Mouse (Mus musculus): ENCODE results near the gene Ms4a12. TPM values are rescaled to one million over a fixed set of nuclear protein-coding genes. Genes with fewer than 3 reads are reported as not detected.
"Not testable (repeated sequence)": the region's sequence is repeated elsewhere in the genome, so short reads cannot be mapped to it uniquely, and the experiment has no call there.

Ms4a12 gene
- not detected for total RNA-seq (2021)

DNA sequence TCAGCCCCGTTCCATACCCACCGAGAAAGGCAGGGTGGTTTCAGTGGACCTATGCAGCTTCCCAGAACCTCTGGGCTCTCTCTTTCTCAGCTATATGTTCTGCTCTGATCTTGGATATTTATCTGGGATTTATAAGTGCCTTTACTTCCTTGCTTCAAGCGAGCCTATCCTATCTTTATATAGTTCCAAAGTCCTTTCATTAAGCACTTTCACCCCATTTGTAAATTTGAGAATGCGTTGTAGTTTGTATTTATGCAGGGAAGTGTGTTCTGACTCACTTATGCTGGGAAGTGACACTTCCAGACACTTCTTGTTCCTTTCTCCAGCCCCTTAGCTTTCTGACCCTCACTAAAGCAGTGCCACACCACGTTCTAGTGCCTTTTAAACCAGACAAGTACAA, at the start of gene Ms4a12:
Ms4a12 (minus strand) TSS at position 101 of the 400 bp plus-strand sequence.
- intact Hi-C loops (cut with DNase I): no loop called here
- DNase-seq (ENCODE audit: low spot score): no peak

GRCm38 (mm10) chr19:11280223-11280622, 48.0 kb upstream of the Ms4a12 start:
- intact Hi-C loops (cut with DNase I): no loop called here
- DNase-seq (ENCODE audit: low spot score): no peak

DNA sequence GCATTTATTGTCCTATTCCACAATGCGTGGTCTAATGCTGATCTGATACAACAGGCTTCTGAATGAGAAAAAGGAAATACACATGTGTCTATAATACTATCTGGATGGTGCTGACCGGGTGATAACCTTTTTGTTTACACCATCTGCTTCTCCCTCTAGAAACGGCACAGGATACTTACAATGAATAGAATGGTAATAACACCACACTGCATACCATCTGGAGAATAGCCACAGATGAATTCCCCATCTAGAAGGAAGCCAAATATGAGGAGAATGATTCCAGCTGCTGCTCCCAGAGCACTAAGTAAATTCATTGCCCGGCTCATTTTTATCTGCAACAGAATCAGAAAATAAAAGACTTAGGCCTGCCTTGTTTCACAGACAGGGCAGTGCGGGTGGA, 44.2 kb upstream of the Ms4a12 start:
- intact Hi-C loops (cut with DNase I): no loop called here
- DNase-seq (ENCODE audit: low spot score): no peak

DNA sequence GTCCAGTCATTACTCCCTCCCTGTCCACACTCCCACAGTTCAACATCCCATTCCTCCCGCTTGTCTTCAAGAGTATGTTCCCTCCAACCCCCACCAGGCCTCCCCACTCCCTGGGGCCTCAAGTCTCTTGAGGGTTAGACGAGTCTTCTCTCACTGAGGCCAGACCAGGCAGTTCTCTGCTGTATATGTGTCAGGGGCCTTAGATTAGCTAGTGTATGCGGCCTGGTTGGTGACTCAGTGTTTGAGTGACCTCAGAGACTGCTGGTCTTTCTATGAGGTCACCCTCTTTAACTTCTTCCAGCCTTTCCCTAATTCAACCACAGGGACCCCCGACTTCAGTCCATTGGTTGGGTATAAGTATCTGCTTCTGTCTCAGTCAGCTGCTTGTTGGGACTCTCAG, 34.7 kb upstream of the Ms4a12 start:
- no peak for DNase-seq (ENCODE audit: low spot score)
- intact Hi-C loops (cut with DNase I): no loop called here

DNA sequence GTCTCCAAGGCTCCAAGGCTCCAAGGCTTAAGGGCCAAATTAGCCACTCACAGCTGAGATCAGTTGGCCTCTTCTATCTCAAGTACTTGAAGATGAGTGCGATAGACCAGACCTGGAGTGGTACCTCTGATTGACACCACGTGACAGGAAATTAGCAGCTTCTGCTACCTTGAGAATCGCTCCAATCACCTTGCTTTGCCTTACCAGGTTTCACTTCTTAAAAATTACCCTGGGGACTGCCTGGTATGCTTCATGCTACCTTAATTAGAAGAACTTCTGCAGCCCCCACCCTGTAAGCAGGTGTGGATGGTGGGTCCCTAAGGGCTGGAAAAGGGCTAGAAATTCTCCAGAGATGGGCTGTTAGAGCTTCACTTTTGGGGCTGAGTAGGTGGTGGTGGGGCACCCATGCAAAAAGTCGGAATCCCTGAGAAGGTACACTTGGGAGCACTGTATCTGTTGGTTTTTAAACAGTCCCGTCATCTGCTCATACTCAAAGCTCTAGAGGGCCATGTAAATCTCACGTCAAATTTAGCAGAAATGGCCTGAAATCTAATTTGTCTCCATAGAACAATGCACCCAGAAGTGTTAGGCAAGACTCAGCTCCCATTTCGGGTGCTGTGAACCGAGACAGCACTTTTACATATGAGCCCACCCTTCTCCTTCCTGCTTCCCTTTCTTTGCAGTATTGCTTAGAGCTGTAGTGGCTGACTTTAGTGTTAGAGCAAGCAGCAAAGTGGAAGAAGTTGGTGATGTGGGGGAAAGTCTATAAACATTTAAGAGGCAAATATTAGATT, 34.0 kb upstream of the Ms4a12 start, which contains the start of gene Ms4a1:
Ms4a1 (minus strand) TSS at position 190 of the 794 bp plus-strand sequence.
- intact Hi-C loops (cut with DNase I): no loop called here
- no peak for DNase-seq (ENCODE audit: low spot score)

GRCm38 (mm10) chr19:11264602-11265185, 32.4 kb upstream of the Ms4a12 start:
- intact Hi-C loops (cut with DNase I): no loop called here
- no peak for DNase-seq (ENCODE audit: low spot score)

DNA sequence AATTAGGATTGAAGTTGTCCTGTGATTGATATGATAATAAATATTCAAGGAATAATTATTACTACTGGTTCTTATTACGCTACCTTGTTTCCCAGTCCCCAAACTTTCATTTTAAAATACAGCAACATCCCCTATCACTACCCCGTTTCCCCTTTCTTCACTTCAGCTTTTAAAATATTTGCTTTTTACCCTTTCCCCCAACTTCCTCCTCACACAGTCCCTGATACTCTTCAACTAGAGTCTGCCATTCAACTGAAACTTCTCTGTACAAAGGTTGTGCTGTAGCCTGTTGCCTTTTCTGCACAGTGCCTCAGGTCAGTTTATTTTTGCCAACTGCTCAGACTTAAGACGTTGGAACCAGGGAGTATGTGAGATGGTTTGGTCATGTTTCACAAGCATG, 31.3 kb upstream of the Ms4a12 start:
- intact Hi-C loops (cut with DNase I): no loop called here
- DNase-seq (ENCODE audit: low spot score): no peak

DNA sequence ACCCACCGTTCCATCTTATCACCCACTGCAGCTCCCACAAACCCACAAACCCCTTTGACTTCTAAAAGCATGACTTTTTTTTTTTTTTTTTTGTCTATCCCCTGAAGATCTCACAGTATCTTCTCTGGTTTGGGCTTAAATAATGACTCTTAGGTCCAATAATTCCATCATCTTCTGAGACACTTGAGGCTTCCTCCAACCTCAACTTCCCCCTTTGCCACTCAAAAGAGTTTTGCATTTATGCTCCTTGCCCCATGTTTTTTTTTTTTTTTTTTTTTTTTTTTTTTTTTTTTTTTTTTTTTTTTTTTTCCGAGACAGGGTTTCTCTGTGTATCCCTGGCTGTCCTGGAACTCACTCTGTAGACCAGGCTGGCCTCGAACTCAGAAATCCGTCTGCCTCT, 30.7 kb upstream of the Ms4a12 start:
- intact Hi-C loops (cut with DNase I); DNase-seq (ENCODE audit: low spot score): not testable (repeated sequence)

DNA sequence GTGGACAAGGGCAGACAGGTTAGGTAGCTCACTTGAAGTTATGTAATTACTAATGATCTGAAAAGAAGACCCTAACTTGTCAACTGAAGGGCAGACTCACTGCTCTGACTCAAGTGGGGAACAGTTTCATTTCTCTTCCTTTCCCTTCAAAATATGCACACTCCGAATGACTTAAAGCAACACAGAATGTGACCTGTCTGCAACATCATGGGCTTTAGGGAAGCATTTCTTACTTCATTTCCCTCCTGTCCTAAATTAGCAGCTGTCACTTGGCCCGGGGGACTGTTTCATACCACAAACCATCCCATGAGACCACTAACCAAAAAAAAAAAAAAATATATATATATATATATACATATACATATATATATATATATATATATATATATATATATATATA, 29.3 kb upstream of the Ms4a12 start:
- DNase-seq (ENCODE audit: low spot score): no peak
- intact Hi-C loops (cut with DNase I): no loop called here

GRCm38 (mm10) chr19:11244230-11244629, 12.0 kb upstream of the Ms4a12 start:
- intact Hi-C loops (cut with DNase I): no loop called here
- DNase-seq (ENCODE audit: low spot score): peak; percentile 2

DNA sequence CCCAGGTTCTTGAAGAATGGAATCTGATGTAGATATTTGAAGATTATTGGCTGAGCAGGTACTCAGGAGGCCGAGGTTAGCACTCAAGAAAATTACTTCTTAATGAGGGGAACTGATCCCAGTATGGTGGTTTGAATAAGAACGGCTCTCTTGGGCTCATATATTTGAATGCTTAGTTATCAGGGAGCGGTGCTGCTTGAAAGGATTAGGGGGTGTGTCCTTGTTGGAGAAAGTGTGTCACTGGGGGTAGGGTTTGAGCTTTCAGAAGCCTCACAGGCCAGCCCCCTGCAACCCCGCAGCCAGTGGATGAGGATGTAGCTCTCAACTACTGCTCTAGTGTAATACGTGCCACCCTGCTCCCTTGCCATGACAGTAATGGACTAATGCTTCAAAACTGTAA, 10.3 kb upstream of the Ms4a12 start:
- no peak for DNase-seq (ENCODE audit: low spot score)
- intact Hi-C loops (cut with DNase I): no loop called here

GRCm38 (mm10) chr19:11235820-11236219, 3.6 kb upstream of the Ms4a12 start:
- no peak for DNase-seq (ENCODE audit: low spot score)
- intact Hi-C loops (cut with DNase I): no loop called here

GRCm38 (mm10) chr19:11234921-11235735, 2.9 kb upstream of the Ms4a12 start:
- intact Hi-C loops (cut with DNase I): no loop called here

DNA sequence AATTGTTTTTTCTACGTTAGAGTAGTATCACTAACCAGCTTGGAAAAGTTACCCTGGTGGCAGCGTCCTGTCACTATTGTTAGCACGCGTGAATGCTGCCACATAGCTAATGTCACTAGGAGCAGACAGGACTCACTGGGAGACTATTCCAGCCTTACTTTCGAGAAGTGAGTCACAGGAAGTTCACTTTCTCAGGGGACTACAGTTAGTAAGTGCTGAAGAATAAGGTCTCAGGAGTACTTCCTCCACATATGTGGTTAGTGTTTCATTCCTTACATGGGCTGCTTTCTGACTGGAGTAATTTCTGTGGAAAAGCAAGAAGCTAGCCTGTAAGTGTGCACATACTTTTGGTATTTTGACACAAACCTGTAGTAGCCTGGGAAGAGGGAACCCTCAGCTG, 2.0 kb upstream of the Ms4a12 start:
- no peak for DNase-seq (ENCODE audit: low spot score)

More at GRCm38 (mm10) chr19:11234921-11235735, 2.9 kb upstream of the Ms4a12 start:
- DNase-seq (ENCODE audit: low spot score): no peak

DNA sequence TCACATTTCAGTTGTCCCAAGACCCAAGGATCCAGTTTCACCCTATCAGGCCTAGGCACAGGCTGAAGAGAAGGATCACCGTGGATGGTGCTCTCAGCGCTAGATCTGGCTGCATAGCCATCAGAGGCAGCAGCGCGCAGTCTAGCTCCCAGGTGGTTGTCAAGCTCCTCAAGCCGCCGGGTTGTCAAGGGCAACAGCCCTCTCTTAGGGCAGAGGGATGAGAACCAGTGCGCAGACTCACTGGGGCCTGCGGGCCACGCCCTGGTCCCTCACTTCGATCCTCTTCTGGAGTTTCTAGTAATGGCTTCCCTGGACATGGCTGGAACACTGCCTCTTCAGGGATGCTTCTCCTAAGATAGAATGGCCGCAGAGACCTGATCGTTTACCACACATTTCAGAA, 35.7 kb downstream of the Ms4a12 start, which contains the start of gene Ms4a13:
Ms4a13 (minus strand) TSS at position 192 of the 400 bp plus-strand sequence.
- intact Hi-C loops (cut with DNase I): no loop called here
- no peak for DNase-seq (ENCODE audit: low spot score)

More for the DNA sequence above, 2.0 kb upstream of the Ms4a12 start:
- intact Hi-C loops (cut with DNase I): no loop called here

DNA sequence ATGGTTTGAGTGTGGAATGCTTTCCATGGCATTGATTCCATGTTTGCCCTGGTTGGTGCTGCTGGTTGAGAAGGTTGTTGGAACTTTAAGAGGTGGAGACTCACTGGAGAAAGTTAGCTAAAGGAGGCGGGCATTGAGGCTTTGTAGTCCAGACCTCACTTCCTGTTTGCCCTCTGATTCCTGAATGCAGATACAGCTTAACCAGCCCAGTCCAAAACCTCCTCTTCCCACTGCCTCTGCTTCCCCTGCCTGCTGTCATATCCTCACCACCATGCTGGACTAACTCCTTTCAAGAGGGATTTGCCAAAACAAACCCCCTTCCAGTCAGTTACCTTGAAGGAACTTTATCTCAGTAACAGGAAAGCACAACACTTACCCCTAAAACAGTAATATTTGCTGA, 39.7 kb downstream of the Ms4a12 start:
- DNase-seq (ENCODE audit: low spot score): no peak
- intact Hi-C loops (cut with DNase I): no loop called here

GRCm38 (mm10) chr19:11184121-11184520, 48.1 kb downstream of the Ms4a12 start:
- no peak for DNase-seq (ENCODE audit: low spot score)
- intact Hi-C loops (cut with DNase I): no loop called here

- DNase-seq (ENCODE audit: low spot score): no peak
These were observed 54.8 kb downstream of the Ms4a12 start for GRCm38 (mm10) chr19:11177464-11177863.

GRCm38 (mm10) chr19:11165172-11165571, 67.1 kb downstream of the Ms4a12 start, which contains the start of gene 1700025F22Rik:
Gene 1700025F22Rik (minus strand): TSS chr19:11165320.
- intact Hi-C loops (cut with DNase I): no loop called here
- DNase-seq (ENCODE audit: low spot score): no peak

More at GRCm38 (mm10) chr19:11177464-11177863, 54.8 kb downstream of the Ms4a12 start:
- intact Hi-C loops (cut with DNase I): no loop called here

Measured in heart, postnatal 25 days (tissue).